10 mouse cellular contexts compared by ENCODE assay signal in genomic region chr11:33201626-33202010, GRCm38 (mm10). TPM values are rescaled to one million over a fixed set of nuclear protein-coding genes. Genes with fewer than 3 reads are reported as not detected.
DNase-seq lines count a peak whose midpoint lies in the region; ATAC-seq lines count a peak whose summit lies in the region.
"Had no signal": no experiment of that assay in that cellular context is flagged by ENCODE, and none has a peak within 500 bp of the region (broad histone marks: within the 10 kb centered on the region; RNA-seq: fewer than 3 reads in every experiment).

No protein-coding gene starts in this region.

- no peak overlapping the region for H3K27ac ChIP-seq in lung, embryonic 15.5 days
- H3K27ac ChIP-seq in limb, embryonic 10.5 days = no peak overlapping the region
- no peak overlapping the region for H3K27ac ChIP-seq in stomach, embryonic 15.5 days

- H3K9me3 ChIP-seq in lung, embryonic 15.5 days = no peaks in the 10 kb centered on the region
- no peaks in the 10 kb centered on the region for H3K9me3 ChIP-seq in limb, embryonic 10.5 days (replicated peaks)
- no peaks in the 10 kb centered on the region for H3K9me3 ChIP-seq in stomach, embryonic 15.5 days

- peak overlapping the region; percentile 32 for H3K4me3 ChIP-seq in lung, embryonic 15.5 days
- H3K4me3 ChIP-seq in limb, embryonic 10.5 days = peak overlapping the region; percentile 45
- H3K4me3 ChIP-seq in stomach, embryonic 15.5 days (replicated peaks) = peak overlapping the region; percentile 33
- H3K4me3 ChIP-seq: erythroblast, embryonic 14.5 days had no signal

- H3K27me3 ChIP-seq in lung, embryonic 15.5 days = peaks cover 100% of the 10 kb centered on the region
- peaks cover 100% of the 10 kb centered on the region for H3K27me3 ChIP-seq in limb, embryonic 10.5 days (ENCODE audit: low read depth, poor library complexity, severe bottlenecking)
- H3K27me3 ChIP-seq in stomach, embryonic 15.5 days (replicated peaks) = peaks cover 100% of the 10 kb centered on the region

- DNase-seq in cerebellum, postnatal 10 days = peak; percentile 58 to 68
- DNase-seq in cerebellum, postnatal 4 days (ENCODE audit: low spot score in 2 of 2) = no peak
- DNase-seq in lung, postnatal 10 days = no peak
- DNase-seq in limb, embryonic 10.5 days (ENCODE audit: low spot score) = no peak
- DNase-seq in frontal cortex, adult 2 months (ENCODE audit: extremely low spot score in 1 of 2, low spot score in 1 of 2) = no peak

- 0 out of 2 replicates have a peak, but pooled peaks have one; percentile 1 for ATAC-seq in lung, embryonic 15.5 days (ENCODE audit: borderline replicate concordance, extremely low read depth, low FRiP score, low TSS enrichment)
- ATAC-seq in stomach, embryonic 15.5 days (ENCODE audit: insufficient read depth, low FRiP score, low read depth) = no peak
- no peak for ATAC-seq in frontal cortex, adult (ENCODE audit: low TSS enrichment)
- ATAC-seq: activated CD4-positive, CD25-positive, alpha-beta regulatory T cell, adult 4 months had no signal

- H3K36me3 ChIP-seq in lung, embryonic 15.5 days = no peaks in the 10 kb centered on the region
- no peaks in the 10 kb centered on the region for H3K36me3 ChIP-seq in limb, embryonic 10.5 days
- no peaks in the 10 kb centered on the region for H3K36me3 ChIP-seq in stomach, embryonic 15.5 days

- peak overlapping the region; percentile 55 for H3K4me2 ChIP-seq in lung, embryonic 15.5 days
- peak overlapping the region; percentile 62 for H3K4me2 ChIP-seq in stomach, embryonic 15.5 days

- H3K9ac ChIP-seq in lung, embryonic 15.5 days = no peak overlapping the region
- H3K9ac ChIP-seq in stomach, embryonic 15.5 days = no peak overlapping the region

- H3K4me1 ChIP-seq in lung, embryonic 15.5 days = peaks cover 40% of the 10 kb centered on the region
- peaks cover 48% of the 10 kb centered on the region for H3K4me1 ChIP-seq in limb, embryonic 10.5 days
- H3K4me1 ChIP-seq in stomach, embryonic 15.5 days = peaks cover 38% of the 10 kb centered on the region

- 4% methylated on average over 19 of the region's 19 CpGs for WGBS in lung, embryonic 15.5 days
- WGBS in limb, embryonic 10.5 days = 3% methylated on average over 19 of the region's 19 CpGs
- WGBS in stomach, embryonic 15.5 days = 2% methylated on average over 19 of the region's 19 CpGs

RNA-seq across cellular contexts. Expression of gene Tlx3, which starts 1.8 kb away (rescaled TPM):
- 0.10 TPM in 1 of 2 replicates, not detected in the other for polyA plus RNA-seq in lung, embryonic 15.5 days (2015; fragmentation: Nextera tagmentation; extraction: Ambion mirVana)
- not detected in 2 replicates for polyA plus RNA-seq in limb, embryonic 10.5 days (2016; fragmentation: Nextera tagmentation; extraction: Ambion mirVana)
- 0.08 TPM in 1 of 2 replicates, not detected in the other for polyA plus RNA-seq in stomach, embryonic 15.5 days (2015; fragmentation: Nextera tagmentation; extraction: Ambion mirVana)
- not detected in 2 replicates for polyA plus RNA-seq in frontal cortex, adult 2 months (2012; rRNA removed)
- polyA plus RNA-seq: activated CD4-positive, CD25-positive, alpha-beta regulatory T cell, adult 4 months had no signal

RNA-seq across cellular contexts. Expression of gene Npm1, which starts 38.6 kb away (rescaled TPM):
- polyA plus RNA-seq in lung, embryonic 15.5 days (2015; fragmentation: Nextera tagmentation; extraction: Ambion mirVana) = 921 and 961 TPM in 2 replicates
- polyA plus RNA-seq in limb, embryonic 10.5 days (2016; fragmentation: Nextera tagmentation; extraction: Ambion mirVana) = 1,479 and 1,796 TPM in 2 replicates
- polyA plus RNA-seq in stomach, embryonic 15.5 days (2015; fragmentation: Nextera tagmentation; extraction: Ambion mirVana) = 849 and 936 TPM in 2 replicates
- polyA plus RNA-seq in frontal cortex, adult 2 months (2012; rRNA removed) = 229 and 238 TPM in 2 replicates

RNA-seq across cellular contexts. Expression of gene Fgf18, which starts 54.4 kb away (rescaled TPM):
- polyA plus RNA-seq in lung, embryonic 15.5 days (2015; fragmentation: Nextera tagmentation; extraction: Ambion mirVana) = 11.1 and 11.7 TPM in 2 replicates
- 1.7 and 5.7 TPM in 2 replicates for polyA plus RNA-seq in limb, embryonic 10.5 days (2016; fragmentation: Nextera tagmentation; extraction: Ambion mirVana)
- polyA plus RNA-seq in stomach, embryonic 15.5 days (2015; fragmentation: Nextera tagmentation; extraction: Ambion mirVana) = 3.7 and 4.1 TPM in 2 replicates
- polyA plus RNA-seq in frontal cortex, adult 2 months (2012; rRNA removed) = 0.82 and 0.94 TPM in 2 replicates
- polyA plus RNA-seq: activated CD4-positive, CD25-positive, alpha-beta regulatory T cell, adult 4 months; erythroblast, embryonic 14.5 days had no signal

Comparison
In these comparisons a context has a peak if more than half of its experiments do, and no peak if none do; other contexts are left out.
1. DNase-seq: peak in cerebellum, postnatal 10 days (2 of 2); none in cerebellum, postnatal 4 days (0 of 2), lung, postnatal 10 days (single experiment), limb, embryonic 10.5 days (single experiment) and frontal cortex, adult 2 months (0 of 2).
2. Peak in every context shown above with its lines, with median percentiles within 50 percentile points of each other: H3K4me3 ChIP-seq.